Mouse (Mus musculus): ENCODE data around the gene Prpf4b. TPM values are rescaled to one million over a fixed set of nuclear protein-coding genes. Genes with fewer than 3 reads are reported as not detected.
A peak's percentile ranks its signal among the peaks of the same experiment; 100 is the strongest.

The Prpf4b gene
- 79.8 and 80.5 TPM in 2 replicates for polyA plus RNA-seq (2014; fragmentation: Nextera tagmentation; extraction: Ambion mirVana)

GRCm38 (mm10) chr13:34875166-34875710, at the start of gene Prpf4b:
Prpf4b (plus strand) TSS chr13:34875302.
- H3K36me3 ChIP-seq (ENCODE audit: control insufficient read depth, insufficient read depth, low read length), result no peaks in the 10 kb centered on the region
- ATAC-seq (replicated peaks; ENCODE audit: insufficient number of reproducible peaks, low FRiP score, low TSS enrichment), result peak; percentile 78
- no peaks in the 10 kb centered on the region for H3K9me3 ChIP-seq (replicated peaks; ENCODE audit: control insufficient read depth, low read length)
- H3K27me3 ChIP-seq (ENCODE audit: control insufficient read depth, insufficient read depth, low read length), result no peaks in the 10 kb centered on the region
- peak within 1 kb of the TSS; percentile 86 for H3K4me3 ChIP-seq (ENCODE audit: low read depth, low read length)
- peaks cover 14% of the 10 kb centered on the region for H3K4me1 ChIP-seq (ENCODE audit: control insufficient read depth, insufficient read depth, low read length)
- peak within 1 kb of the TSS; percentile 73 for H3K4me2 ChIP-seq
- WGBS (ENCODE audit: insufficient replicate concordance), result under 1% methylated on average over 40 of the region's 40 CpGs
- peak within 1 kb of the TSS; percentile 99 for H3K27ac ChIP-seq (ENCODE audit: low read depth, low read length)
- H3K9ac ChIP-seq (ENCODE audit: low read depth, low read length), result peak within 1 kb of the TSS; percentile 96

GRCm38 (mm10) chr13:34826760-34827690, 48.1 kb upstream of the Prpf4b start:
- Histone ChIP-seq H3K27me3 (ENCODE audit: control insufficient read depth, insufficient read depth, low read length) (no peaks in the 10 kb centered on the region), H3K36me3 (ENCODE audit: control insufficient read depth, insufficient read depth, low read length) (no peaks in the 10 kb centered on the region), H3K9me3 (replicated peaks; ENCODE audit: control insufficient read depth, low read length) (no peaks in the 10 kb centered on the region), H3K4me3 (ENCODE audit: low read depth, low read length) (no peak overlapping the region), H3K4me2 (no peak overlapping the region), H3K9ac (ENCODE audit: low read depth, low read length) (no peak overlapping the region), H3K27ac (ENCODE audit: low read depth, low read length) (peak overlapping the region; percentile 92), H3K4me1 (ENCODE audit: control insufficient read depth, insufficient read depth, low read length) (peaks cover 4% of the 10 kb centered on the region; the same call in 1 of the 2 replicates)
- ATAC-seq (replicated peaks; ENCODE audit: insufficient number of reproducible peaks, low FRiP score, low TSS enrichment), result no peak
- 82% methylated on average over 3 of the region's 3 CpGs for WGBS (ENCODE audit: insufficient replicate concordance)

GRCm38 (mm10) chr13:34827988-34828882, 46.9 kb upstream of the Prpf4b start:
- H3K27me3 ChIP-seq (ENCODE audit: control insufficient read depth, insufficient read depth, low read length), result no peaks in the 10 kb centered on the region
- H3K4me2 ChIP-seq, result no peak overlapping the region; the same call in 1 of the 2 replicates
- peak; percentile 95 for ATAC-seq (replicated peaks; ENCODE audit: insufficient number of reproducible peaks, low FRiP score, low TSS enrichment)
- peak overlapping the region; percentile 92 for H3K27ac ChIP-seq (ENCODE audit: low read depth, low read length)
- 0 out of 2 replicates have a peak overlapping the region, but pooled peaks have one; percentile 10 for H3K9ac ChIP-seq (ENCODE audit: low read depth, low read length)
- WGBS (ENCODE audit: insufficient replicate concordance), result 45% methylated on average over 10 of the region's 10 CpGs
- no peak overlapping the region for H3K4me3 ChIP-seq (ENCODE audit: low read depth, low read length)
- peaks cover 4% of the 10 kb centered on the region; the same call in 1 of the 2 replicates for H3K4me1 ChIP-seq (ENCODE audit: control insufficient read depth, insufficient read depth, low read length)
- no peaks in the 10 kb centered on the region for H3K36me3 ChIP-seq (ENCODE audit: control insufficient read depth, insufficient read depth, low read length)
- H3K9me3 ChIP-seq (replicated peaks; ENCODE audit: control insufficient read depth, low read length), result no peaks in the 10 kb centered on the region

- no peak overlapping the region for H3K9ac ChIP-seq (ENCODE audit: low read depth, low read length)
- H3K4me1 ChIP-seq (ENCODE audit: control insufficient read depth, insufficient read depth, low read length), result no peaks in the 10 kb centered on the region
- no peaks in the 10 kb centered on the region for H3K9me3 ChIP-seq (replicated peaks; ENCODE audit: control insufficient read depth, low read length)
- 81% methylated on average over 4 of the region's 4 CpGs for WGBS (ENCODE audit: insufficient replicate concordance)
- H3K27me3 ChIP-seq (ENCODE audit: control insufficient read depth, insufficient read depth, low read length), result no peaks in the 10 kb centered on the region
- H3K36me3 ChIP-seq (ENCODE audit: control insufficient read depth, insufficient read depth, low read length), result no peaks in the 10 kb centered on the region
- H3K27ac ChIP-seq (ENCODE audit: low read depth, low read length), result no peak overlapping the region
- no peak overlapping the region for H3K4me3 ChIP-seq (ENCODE audit: low read depth, low read length)
- ATAC-seq (replicated peaks; ENCODE audit: insufficient number of reproducible peaks, low FRiP score, low TSS enrichment), result no peak
- H3K4me2 ChIP-seq, result no peak overlapping the region
Observed at GRCm38 (mm10) chr13:34842851-34843250, 32.3 kb upstream of the Prpf4b start.

- H3K9me3 ChIP-seq (replicated peaks; ENCODE audit: control insufficient read depth, low read length), result peaks cover 18% of the 10 kb centered on the region
- H3K4me1 ChIP-seq (ENCODE audit: control insufficient read depth, insufficient read depth, low read length), result no peaks in the 10 kb centered on the region
- H3K27me3 ChIP-seq (ENCODE audit: control insufficient read depth, insufficient read depth, low read length), result no peaks in the 10 kb centered on the region
- H3K9ac ChIP-seq (ENCODE audit: low read depth, low read length), result no peak overlapping the region
- H3K4me3 ChIP-seq (ENCODE audit: low read depth, low read length), result no peak overlapping the region
- peak; percentile 84; the same call in 1 of the 2 replicates for ATAC-seq (replicated peaks; ENCODE audit: insufficient number of reproducible peaks, low FRiP score, low TSS enrichment)
- H3K36me3 ChIP-seq (ENCODE audit: control insufficient read depth, insufficient read depth, low read length), result no peaks in the 10 kb centered on the region
- WGBS (ENCODE audit: insufficient replicate concordance), result 76% methylated on average over 3 of the region's 3 CpGs
- H3K4me2 ChIP-seq, result no peak overlapping the region
- H3K27ac ChIP-seq (ENCODE audit: low read depth, low read length), result no peak overlapping the region
Observed at GRCm38 (mm10) chr13:34850759-34851158, 24.3 kb upstream of the Prpf4b start.

GRCm38 (mm10) chr13:34851191-34851784, 23.8 kb upstream of the Prpf4b start:
- no peaks in the 10 kb centered on the region for H3K27me3 ChIP-seq (ENCODE audit: control insufficient read depth, insufficient read depth, low read length)
- 76% methylated on average over 5 of the region's 5 CpGs for WGBS (ENCODE audit: insufficient replicate concordance)

GRCm38 (mm10) chr13:34857526-34857925, 17.6 kb upstream of the Prpf4b start:
- Histone ChIP-seq H3K4me2 (no peak overlapping the region), H3K4me3 (ENCODE audit: low read depth, low read length) (no peak overlapping the region), H3K36me3 (ENCODE audit: control insufficient read depth, insufficient read depth, low read length) (no peaks in the 10 kb centered on the region), H3K27ac (ENCODE audit: low read depth, low read length) (no peak overlapping the region), H3K9me3 (replicated peaks; ENCODE audit: control insufficient read depth, low read length) (peaks cover 18% of the 10 kb centered on the region), H3K4me1 (ENCODE audit: control insufficient read depth, insufficient read depth, low read length) (no peaks in the 10 kb centered on the region), H3K9ac (ENCODE audit: low read depth, low read length) (no peak overlapping the region), H3K27me3 (ENCODE audit: control insufficient read depth, insufficient read depth, low read length) (no peaks in the 10 kb centered on the region)
- no peak for ATAC-seq (replicated peaks; ENCODE audit: insufficient number of reproducible peaks, low FRiP score, low TSS enrichment)
- 30% methylated on average over 2 of the region's 2 CpGs for WGBS (ENCODE audit: insufficient replicate concordance)

More at GRCm38 (mm10) chr13:34851191-34851784, 23.8 kb upstream of the Prpf4b start:
- Histone ChIP-seq H3K9ac (ENCODE audit: low read depth, low read length) (no peak overlapping the region), H3K27ac (ENCODE audit: low read depth, low read length) (no peak overlapping the region; the same call in 1 of the 2 replicates), H3K4me2 (no peak overlapping the region), H3K36me3 (ENCODE audit: control insufficient read depth, insufficient read depth, low read length) (no peaks in the 10 kb centered on the region), H3K4me3 (ENCODE audit: low read depth, low read length) (no peak overlapping the region), H3K9me3 (replicated peaks; ENCODE audit: control insufficient read depth, low read length) (peaks cover 18% of the 10 kb centered on the region), H3K4me1 (ENCODE audit: control insufficient read depth, insufficient read depth, low read length) (no peaks in the 10 kb centered on the region)
- ATAC-seq (replicated peaks; ENCODE audit: insufficient number of reproducible peaks, low FRiP score, low TSS enrichment), result no peak

- H3K4me2 ChIP-seq, result no peak overlapping the region
- no peak for ATAC-seq (replicated peaks; ENCODE audit: insufficient number of reproducible peaks, low FRiP score, low TSS enrichment)
- WGBS (ENCODE audit: insufficient replicate concordance), result 79% methylated on average over 5 of the region's 5 CpGs
- peaks cover 12% of the 10 kb centered on the region for H3K9me3 ChIP-seq (replicated peaks; ENCODE audit: control insufficient read depth, low read length)
- H3K4me1 ChIP-seq (ENCODE audit: control insufficient read depth, insufficient read depth, low read length), result no peaks in the 10 kb centered on the region
- H3K9ac ChIP-seq (ENCODE audit: low read depth, low read length), result no peak overlapping the region
- no peaks in the 10 kb centered on the region for H3K27me3 ChIP-seq (ENCODE audit: control insufficient read depth, insufficient read depth, low read length)
- no peak overlapping the region for H3K27ac ChIP-seq (ENCODE audit: low read depth, low read length)
- no peaks in the 10 kb centered on the region for H3K36me3 ChIP-seq (ENCODE audit: control insufficient read depth, insufficient read depth, low read length)
- no peak overlapping the region for H3K4me3 ChIP-seq (ENCODE audit: low read depth, low read length)
Observed at GRCm38 (mm10) chr13:34859406-34859805, 15.7 kb upstream of the Prpf4b start.
